Mouse (Mus musculus): ENCODE data around the gene Zfp719. TPM values are rescaled to one million over a fixed set of nuclear protein-coding genes. Genes with fewer than 3 reads are reported as not detected.

Gene Zfp719
- polyA plus RNA-seq, 1 experiment from 2014 or later: 12.4 TPM

Other genes with a start within 250 kb of the Zfp719 start
- gene Siglecf, start 228.3 kb upstream of the Zfp719 start, polyA plus RNA-seq (2015; fragmentation: Nextera tagmentation; extraction: Ambion mirVana): 0.10 and 0.18 TPM in 2 replicates
- gene Siglecg, start 171.4 kb upstream of the Zfp719 start, polyA plus RNA-seq (2015; fragmentation: Nextera tagmentation; extraction: Ambion mirVana): 1.8 and 2.0 TPM in 2 replicates
- gene Lim2, start 151.9 kb upstream of the Zfp719 start, polyA plus RNA-seq (2015; fragmentation: Nextera tagmentation; extraction: Ambion mirVana): not detected in 2 replicates
- 0.32 TPM in 1 of 2 replicates, not detected in the other for gene Nkg7, start 142.5 kb upstream of the Zfp719 start, polyA plus RNA-seq (2015; fragmentation: Nextera tagmentation; extraction: Ambion mirVana)
- not detected in 2 replicates for gene Cldnd2, start 138.8 kb upstream of the Zfp719 start, polyA plus RNA-seq (2015; fragmentation: Nextera tagmentation; extraction: Ambion mirVana)
- 348 and 355 TPM in 2 replicates for gene Etfb, start 135.5 kb upstream of the Zfp719 start, polyA plus RNA-seq (2015; fragmentation: Nextera tagmentation; extraction: Ambion mirVana)
- 0.35 and 0.66 TPM in 2 replicates for gene Gm45233, start 135.5 kb upstream of the Zfp719 start, polyA plus RNA-seq (2015; fragmentation: Nextera tagmentation; extraction: Ambion mirVana)
- 4.6 and 5.4 TPM in 2 replicates for gene Vsig10l, start 116.5 kb upstream of the Zfp719 start, polyA plus RNA-seq (2015; fragmentation: Nextera tagmentation; extraction: Ambion mirVana)
- gene Iglon5, start 89.5 kb upstream of the Zfp719 start, polyA plus RNA-seq (2015; fragmentation: Nextera tagmentation; extraction: Ambion mirVana): 0.40 and 0.45 TPM in 2 replicates
- not detected in 2 replicates for gene 4931406B18Rik, start 73.7 kb upstream of the Zfp719 start, polyA plus RNA-seq (2015; fragmentation: Nextera tagmentation; extraction: Ambion mirVana)
- 0.75 and 1.1 TPM in 2 replicates for gene Cd33, start 35.2 kb upstream of the Zfp719 start, polyA plus RNA-seq (2015; fragmentation: Nextera tagmentation; extraction: Ambion mirVana)
- 3.7 TPM in 2 replicates for gene Zfp658, start 17.4 kb upstream of the Zfp719 start, polyA plus RNA-seq (2015; fragmentation: Nextera tagmentation; extraction: Ambion mirVana)
- gene Zfp819, start 27.6 kb downstream of the Zfp719 start, polyA plus RNA-seq (2015; fragmentation: Nextera tagmentation; extraction: Ambion mirVana): 0.21 TPM in 1 of 2 replicates, not detected in the other
- gene Ceacam18, start 55.1 kb downstream of the Zfp719 start, polyA plus RNA-seq (2015; fragmentation: Nextera tagmentation; extraction: Ambion mirVana): not detected in 2 replicates
- gene Siglece, start 80.6 kb downstream of the Zfp719 start, polyA plus RNA-seq (2015; fragmentation: Nextera tagmentation; extraction: Ambion mirVana): 0.66 and 0.77 TPM in 2 replicates
- 15.3 and 16.8 TPM in 2 replicates for gene Ctu1, start 92.4 kb downstream of the Zfp719 start, polyA plus RNA-seq (2015; fragmentation: Nextera tagmentation; extraction: Ambion mirVana)
- gene Klk14, start 110.8 kb downstream of the Zfp719 start, polyA plus RNA-seq (2015; fragmentation: Nextera tagmentation; extraction: Ambion mirVana): not detected in 2 replicates
- gene Klk13, start 133.0 kb downstream of the Zfp719 start, polyA plus RNA-seq (2015; fragmentation: Nextera tagmentation; extraction: Ambion mirVana): 0.47 and 0.64 TPM in 2 replicates
- gene Klk12, start 189.3 kb downstream of the Zfp719 start, polyA plus RNA-seq (2015; fragmentation: Nextera tagmentation; extraction: Ambion mirVana): not detected in 2 replicates
- 0.14 and 1.0 TPM in 2 replicates for gene Klk11, start 195.0 kb downstream of the Zfp719 start, polyA plus RNA-seq (2015; fragmentation: Nextera tagmentation; extraction: Ambion mirVana)
- 0.58 and 2.3 TPM in 2 replicates for gene Klk10, start 201.4 kb downstream of the Zfp719 start, polyA plus RNA-seq (2015; fragmentation: Nextera tagmentation; extraction: Ambion mirVana)
- gene Klk9, start 212.3 kb downstream of the Zfp719 start, polyA plus RNA-seq (2015; fragmentation: Nextera tagmentation; extraction: Ambion mirVana): 0.22 and 0.23 TPM in 2 replicates
- gene Klk8, start 218.0 kb downstream of the Zfp719 start, polyA plus RNA-seq (2015; fragmentation: Nextera tagmentation; extraction: Ambion mirVana): 29.0 and 32.5 TPM in 2 replicates
- 0.08 TPM in 1 of 2 replicates, not detected in the other for gene Klk7, start 231.7 kb downstream of the Zfp719 start, polyA plus RNA-seq (2015; fragmentation: Nextera tagmentation; extraction: Ambion mirVana)
- 0.18 TPM in 1 of 2 replicates, not detected in the other for gene Klk6, start 244.9 kb downstream of the Zfp719 start, polyA plus RNA-seq (2015; fragmentation: Nextera tagmentation; extraction: Ambion mirVana)

All from kidney, embryonic 15.5 days (tissue).